Mouse (Mus musculus): ENCODE data around the gene Atxn7.
"Not testable (repeated sequence)": the region's sequence is repeated elsewhere in the genome, so short reads cannot be mapped to it uniquely, and the experiment has no call there.

Gene Atxn7

GRCm38 (mm10) chr14:13982174-13982573 is 20.9 kb downstream of the Atxn7 start:
- DNase-seq (ENCODE audit: extremely low spot score), result no peak

- no peak for DNase-seq (ENCODE audit: extremely low spot score)
Observed at GRCm38 (mm10) chr14:13988397-13988796, 27.2 kb downstream of the Atxn7 start.

DNA sequence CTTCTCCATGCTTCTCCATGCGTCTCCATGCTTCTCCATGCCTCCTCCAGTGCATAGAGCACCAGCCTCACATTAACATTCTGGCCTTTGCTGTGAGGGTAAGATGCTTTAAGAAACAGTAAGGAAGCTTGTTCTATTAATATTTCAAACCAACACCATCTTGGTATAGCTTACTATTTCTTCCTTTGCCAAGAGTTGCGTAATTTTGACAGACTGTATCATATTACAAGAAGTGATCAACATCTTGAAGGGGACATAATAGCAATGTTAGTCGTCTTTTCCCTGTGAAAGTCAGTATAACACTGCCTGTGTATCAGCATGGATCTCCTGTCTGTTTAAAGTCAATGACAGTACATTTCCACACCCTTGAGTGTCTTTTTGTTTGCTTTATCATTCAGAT is 29.5 kb downstream of the Atxn7 start:
- DNase-seq (ENCODE audit: extremely low spot score), result no peak

DNA sequence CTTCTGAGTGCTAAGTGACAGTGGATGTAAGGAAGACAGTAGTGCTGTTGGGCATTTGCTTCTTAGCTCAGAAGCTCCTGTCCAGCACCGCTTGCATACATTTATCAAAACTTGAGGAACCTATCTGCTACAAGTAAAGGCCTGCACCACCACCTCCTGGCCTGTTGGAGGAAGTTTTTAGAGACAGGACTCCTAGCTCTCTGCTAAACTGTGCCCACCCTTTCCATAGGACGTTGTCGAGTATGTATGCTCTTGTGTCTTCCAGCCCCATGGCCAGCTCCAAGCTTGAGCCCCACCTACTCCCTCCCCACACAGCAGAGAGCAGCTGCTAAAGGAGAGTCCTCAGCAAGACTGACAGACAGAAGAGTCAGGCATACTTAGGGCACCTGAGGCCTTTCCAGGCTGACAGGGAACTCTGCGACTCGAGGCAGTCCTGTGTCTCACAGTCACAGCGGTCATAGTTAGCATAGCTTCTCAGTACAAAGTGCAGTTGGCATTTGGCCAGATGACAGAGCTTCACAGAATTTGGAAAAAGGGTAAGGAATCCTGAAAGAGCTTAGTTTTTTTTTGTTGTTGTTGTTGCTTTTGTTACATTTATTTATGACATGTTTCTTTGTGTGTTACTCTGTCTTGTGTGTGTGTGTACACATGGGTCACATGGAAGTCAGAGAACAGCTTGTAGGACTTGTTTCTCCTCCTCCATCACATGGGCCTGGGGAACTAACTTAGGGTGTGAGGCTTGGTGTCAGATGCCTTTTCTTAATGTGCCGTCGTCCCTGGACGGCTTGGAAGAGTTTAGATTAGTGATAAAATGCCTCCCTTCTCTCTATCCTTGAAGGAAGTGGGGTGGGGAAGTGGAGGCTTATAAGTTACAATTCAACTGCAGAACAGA is 34.2 kb downstream of the Atxn7 start:
- no peak for DNase-seq (ENCODE audit: extremely low spot score)

DNA sequence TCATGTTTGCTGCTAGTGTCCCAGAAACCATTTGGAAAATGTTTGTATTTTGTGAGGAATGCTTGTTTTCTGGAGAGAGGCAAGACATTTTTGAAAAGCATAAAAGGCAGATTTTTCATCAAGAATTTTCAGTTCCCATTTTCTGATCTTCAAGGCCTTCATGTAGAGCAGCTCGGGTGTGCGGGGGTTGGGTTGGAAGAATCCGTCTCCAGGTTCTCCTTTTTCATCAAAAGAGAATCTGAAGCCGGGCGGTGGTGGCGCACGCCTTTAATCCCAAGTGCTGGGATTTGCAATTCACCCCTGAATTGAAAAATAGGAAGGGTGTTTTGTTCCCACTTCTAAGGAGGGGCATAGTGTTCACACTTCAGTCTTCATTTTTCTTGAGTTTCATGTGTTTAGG is 41.5 kb downstream of the Atxn7 start:
- no peak for DNase-seq (ENCODE audit: extremely low spot score)

DNA sequence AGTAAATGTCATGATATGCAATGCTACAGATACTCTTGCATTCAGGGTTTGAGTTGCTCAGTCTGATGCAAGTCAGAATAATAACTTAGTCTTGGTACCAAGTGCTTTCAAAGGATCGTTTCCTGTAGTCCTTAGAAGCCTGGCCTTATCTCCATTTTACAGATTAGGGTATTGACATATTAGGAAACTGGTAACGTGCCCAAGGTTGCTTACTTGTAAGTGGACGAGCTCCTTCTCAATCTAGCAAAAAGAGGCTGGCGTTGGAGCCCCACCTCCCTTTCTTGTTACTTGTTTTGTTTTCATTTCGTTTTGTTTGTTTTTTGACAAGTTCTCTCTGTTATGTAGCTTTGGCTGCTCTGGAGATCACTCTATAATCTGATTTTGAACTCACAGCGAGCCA is 48.5 kb downstream of the Atxn7 start:
- no peak for DNase-seq (ENCODE audit: extremely low spot score)

- DNase-seq (ENCODE audit: extremely low spot score), result peak; percentile 83
Observed at GRCm38 (mm10) chr14:14012383-14013251, 51.4 kb downstream of the Atxn7 start.

- DNase-seq (ENCODE audit: extremely low spot score), result no peak
Observed at GRCm38 (mm10) chr14:14013252-14013711, 52.0 kb downstream of the Atxn7 start.

DNA sequence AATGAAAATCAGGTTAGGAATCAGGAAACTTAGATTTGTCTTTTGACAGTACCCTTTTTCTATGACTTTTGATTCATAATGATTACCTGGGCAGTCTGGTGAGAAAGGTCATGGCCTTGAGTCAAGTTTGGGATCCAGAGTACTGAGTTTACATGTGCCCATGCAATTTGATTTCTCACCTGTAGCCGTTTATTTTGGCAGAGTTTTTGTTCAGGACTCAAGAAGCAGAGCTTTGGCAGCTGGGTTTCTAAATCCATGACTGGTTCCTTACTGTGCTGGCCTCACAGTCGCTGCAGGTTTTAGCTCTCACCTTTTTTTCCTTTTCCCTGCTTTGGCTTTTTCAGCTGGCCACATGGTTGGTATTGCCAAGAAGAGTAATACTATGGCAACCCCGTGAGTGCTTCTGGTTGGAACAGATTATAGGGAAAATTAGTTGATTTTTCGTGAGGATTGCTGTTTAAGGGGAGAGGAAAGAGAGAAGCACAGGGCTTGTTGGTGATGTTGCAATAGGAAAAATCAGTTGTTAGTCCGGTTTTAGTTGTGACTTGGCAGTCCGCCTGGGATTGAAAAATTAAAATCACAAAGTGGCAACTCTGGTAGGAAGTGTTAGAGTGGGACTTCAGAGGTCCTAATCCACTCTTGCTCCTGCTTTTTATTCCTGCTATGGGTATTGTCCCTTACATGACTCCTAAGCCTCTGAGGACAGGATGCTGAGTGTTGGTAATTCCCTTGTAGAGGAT is 53.6 kb downstream of the Atxn7 start:
- no peak for DNase-seq (ENCODE audit: extremely low spot score)

- peak; percentile 11 for DNase-seq (ENCODE audit: extremely low spot score)
Observed at GRCm38 (mm10) chr14:14019155-14019894, 58.1 kb downstream of the Atxn7 start.

DNA sequence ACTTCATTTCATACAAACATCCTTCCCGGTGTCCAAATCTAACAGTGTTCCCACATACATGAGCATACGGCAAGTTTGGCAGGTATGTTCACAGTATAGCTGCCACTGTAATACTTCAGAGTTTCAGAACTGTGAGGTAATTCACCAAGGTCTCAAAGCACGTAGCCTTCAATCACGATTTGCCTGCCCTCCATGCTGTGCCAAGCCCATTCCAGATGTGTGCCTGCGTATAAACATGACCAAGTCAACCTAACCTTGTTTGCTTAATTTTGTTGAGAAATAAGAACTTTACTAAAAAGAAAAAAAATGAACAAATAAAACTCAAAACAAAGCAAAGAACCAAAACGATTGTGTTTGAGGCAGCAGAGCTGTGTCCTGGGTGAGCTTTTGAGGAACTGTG is 60.0 kb downstream of the Atxn7 start:
- no peak for DNase-seq (ENCODE audit: extremely low spot score)

DNA sequence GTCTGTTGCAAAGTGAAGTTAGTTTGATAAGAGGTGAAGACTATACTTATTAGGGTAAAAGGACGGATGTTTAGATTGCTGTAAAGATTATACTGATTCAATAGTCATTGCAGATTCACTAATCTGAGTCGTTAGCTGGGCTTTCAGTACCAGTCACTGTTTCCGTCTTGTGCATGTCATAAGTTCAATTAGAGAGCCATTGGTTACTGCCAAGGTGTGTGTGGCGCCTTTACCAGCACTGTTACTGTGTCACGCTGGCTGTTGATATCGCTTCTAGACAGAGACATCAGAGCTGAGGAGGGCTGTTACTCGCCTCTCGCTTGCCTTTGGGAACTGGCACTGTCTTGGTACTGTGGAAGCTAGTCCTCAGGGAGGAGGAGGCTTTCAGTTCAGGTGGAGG is 64.6 kb downstream of the Atxn7 start:
- no peak for DNase-seq (ENCODE audit: extremely low spot score)

DNA sequence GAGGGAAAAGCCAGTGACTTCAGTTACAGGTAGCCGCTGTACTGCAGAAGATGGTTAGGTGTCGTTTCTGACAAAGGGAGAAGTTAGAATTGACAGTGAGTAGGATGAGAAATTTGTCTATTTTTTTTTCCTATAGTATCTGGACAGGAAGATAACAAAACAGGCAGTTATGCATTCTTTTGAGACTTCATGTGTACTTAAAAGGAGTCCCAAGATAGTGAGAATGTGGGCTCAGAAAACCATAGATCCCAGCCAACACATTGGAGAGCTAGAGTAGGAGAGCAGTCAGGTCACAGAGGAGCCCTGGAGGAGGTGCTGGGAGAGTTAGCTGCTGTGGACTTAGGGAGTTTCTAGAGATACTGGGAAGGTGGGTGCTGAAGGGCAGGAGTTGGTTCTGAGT is 69.4 kb downstream of the Atxn7 start:
- no peak for DNase-seq (ENCODE audit: extremely low spot score)

GRCm38 (mm10) chr14:14032842-14033241 is 71.6 kb downstream of the Atxn7 start:
- no peak for DNase-seq (ENCODE audit: extremely low spot score)

DNA sequence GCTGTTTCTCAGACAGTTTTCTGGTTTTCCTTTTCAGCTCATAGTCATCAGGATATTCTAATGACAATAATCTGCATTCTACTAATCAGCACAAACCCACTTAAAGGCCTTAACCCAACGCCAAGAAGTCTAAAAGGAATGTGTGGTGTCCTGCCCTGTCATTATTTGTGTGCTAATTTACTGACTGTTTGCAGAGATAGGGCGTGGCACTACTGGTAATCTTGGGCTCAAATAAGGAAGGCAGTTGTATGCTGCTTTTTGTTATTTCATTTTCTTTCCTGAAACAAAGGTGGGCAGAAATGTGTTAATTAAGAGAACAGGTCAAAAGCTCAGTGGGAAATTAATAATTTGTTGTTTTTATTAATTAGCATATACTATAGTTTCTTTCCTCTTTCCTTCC is 75.1 kb downstream of the Atxn7 start:
- DNase-seq (ENCODE audit: extremely low spot score), result no peak

GRCm38 (mm10) chr14:14038233-14038632 is 77.0 kb downstream of the Atxn7 start:
- no peak for DNase-seq (ENCODE audit: extremely low spot score)

- DNase-seq (ENCODE audit: extremely low spot score), result no peak
Observed at GRCm38 (mm10) chr14:14042336-14042735, 81.1 kb downstream of the Atxn7 start.

DNA sequence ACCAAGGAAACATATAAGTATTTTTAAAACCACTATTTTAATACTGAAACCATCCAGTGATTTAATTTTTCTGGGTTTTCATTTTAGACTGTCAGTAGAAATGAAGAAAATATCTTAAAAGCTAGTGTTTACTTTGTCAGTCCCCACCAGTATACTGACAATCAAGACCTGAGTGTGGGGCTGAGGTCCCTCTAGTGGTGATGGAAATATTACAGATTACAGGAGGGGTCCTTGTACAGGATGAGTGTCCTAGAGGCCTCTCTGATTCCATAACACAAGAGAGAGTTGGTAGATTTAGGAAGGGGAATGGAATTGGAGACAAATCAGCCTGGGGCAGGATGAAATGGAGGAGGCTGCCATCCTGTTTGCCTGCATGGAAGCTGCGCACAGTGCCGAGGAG is 93.1 kb downstream of the Atxn7 start:
- peak; percentile 22 for DNase-seq (ENCODE audit: extremely low spot score)

- not testable (repeated sequence) for DNase-seq (ENCODE audit: extremely low spot score)
Observed at GRCm38 (mm10) chr14:14059606-14060005, 98.4 kb downstream of the Atxn7 start.

DNA sequence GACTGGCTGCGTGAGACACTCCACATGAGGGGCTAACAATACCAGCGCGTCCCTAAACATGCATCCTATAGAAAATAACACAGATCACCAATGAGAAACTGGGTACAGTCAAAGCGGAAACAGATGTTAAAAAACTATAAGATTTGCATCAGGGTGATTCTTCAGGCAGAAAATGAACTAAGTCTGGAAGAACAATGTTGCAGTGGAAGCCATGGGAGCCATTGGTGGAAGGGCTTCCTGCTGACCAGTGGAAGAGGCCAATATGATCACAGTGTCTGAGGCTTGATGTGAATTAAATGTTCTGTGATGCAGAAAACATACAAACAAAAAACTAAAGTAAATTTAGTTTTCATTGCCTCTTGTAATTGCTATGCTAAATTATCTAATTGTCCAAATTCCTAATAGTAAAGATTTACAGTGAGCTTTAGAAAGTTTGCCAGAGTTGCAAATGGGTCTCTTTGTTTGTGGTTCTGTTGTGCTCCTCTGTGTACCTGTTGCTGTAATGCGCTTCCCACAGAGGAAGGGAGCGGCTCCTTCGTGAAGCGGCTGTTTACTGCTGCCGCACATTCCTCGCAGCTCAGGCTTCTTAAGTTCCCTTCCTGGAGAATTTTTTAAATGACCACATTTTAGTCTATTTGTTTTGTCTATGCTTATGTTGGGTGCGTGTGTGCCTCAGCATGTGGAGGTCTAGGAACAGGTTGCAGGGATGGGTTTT is 101.4 kb downstream of the Atxn7 start:
- no peak for DNase-seq (ENCODE audit: extremely low spot score)

DNA sequence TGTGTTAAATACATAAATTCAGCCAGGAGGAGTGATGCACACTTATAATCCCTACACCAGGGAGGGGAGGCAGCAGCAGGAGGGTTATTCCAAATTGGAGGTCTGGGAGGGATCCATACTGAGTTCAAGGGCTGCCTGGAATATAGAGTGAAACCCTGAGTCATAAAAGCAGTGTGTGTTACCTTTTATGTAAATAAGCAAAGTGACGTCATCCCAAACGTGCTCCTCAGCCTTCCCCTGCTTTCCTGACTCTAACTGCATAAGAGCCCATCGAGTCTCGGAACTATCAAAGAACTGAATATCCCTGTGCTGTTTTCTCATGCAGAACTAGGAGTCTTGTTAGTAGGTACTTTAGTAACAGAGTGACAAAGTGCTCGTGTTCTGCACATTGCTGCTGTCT is 102.1 kb downstream of the Atxn7 start:
- no peak for DNase-seq (ENCODE audit: extremely low spot score)

All from embryo, embryonic 9.5 days (tissue).